Mouse (Mus musculus) spleen, postnatal 36 days (tissue): ENCODE results near the gene Aqp5.

Experiments
- DNase-seq, 2 experiments: peaks; one replicate each; pipeline ENCODE4 v3.0.0; 2022; ENCODE audit warnings: low spot score in 2 of 2, mixed read lengths in 1 of 2

Aqp5 gene

GRCm38 (mm10) chr15:99596056-99596687, 5.6 kb downstream of the Aqp5 start:
- peak; percentile 50 to 56 for DNase-seq

DNA sequence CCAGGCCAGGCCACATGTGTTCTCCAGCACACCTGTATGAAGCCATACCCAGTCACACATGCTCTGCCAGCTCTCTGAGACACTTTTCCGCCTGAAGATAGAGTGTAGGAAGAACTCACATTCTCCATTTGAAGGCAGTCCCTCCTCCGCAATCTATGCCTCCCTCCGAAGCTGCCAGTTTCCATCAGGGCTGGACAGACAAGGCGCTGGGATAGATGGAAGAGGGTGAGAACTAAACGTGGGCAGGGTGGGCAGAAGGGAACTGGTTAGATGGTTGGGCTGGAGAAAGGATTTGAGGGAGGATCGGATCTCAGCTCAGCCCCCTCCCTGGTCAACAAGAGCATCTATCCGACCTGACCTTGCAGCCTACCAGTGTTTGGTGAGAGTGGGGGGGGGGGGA, 6.3 kb downstream of the Aqp5 start:
- DNase-seq: no peak

DNA sequence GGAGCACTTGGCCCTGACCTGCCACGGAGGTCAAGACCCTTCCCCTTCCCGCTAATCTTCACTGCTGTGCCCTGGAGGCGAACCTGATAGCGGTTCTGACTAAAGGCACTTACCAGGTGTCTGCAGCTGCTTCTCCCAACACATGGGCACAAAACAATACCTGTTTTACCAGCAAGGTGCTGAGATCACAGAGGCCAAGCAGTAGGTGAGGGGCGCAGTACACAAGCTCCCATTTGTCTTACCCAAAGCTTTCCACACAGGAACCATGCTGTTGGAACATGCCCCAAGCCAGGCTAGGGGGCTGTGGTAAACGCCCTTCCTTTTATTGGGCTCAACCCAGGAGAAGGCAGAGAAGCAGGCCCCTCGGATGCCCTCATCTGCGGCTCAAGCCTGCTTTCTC, 7.0 kb downstream of the Aqp5 start:
- no peak for DNase-seq

GRCm38 (mm10) chr15:99599245-99600070, 8.9 kb downstream of the Aqp5 start:
- DNase-seq: no peak

DNA sequence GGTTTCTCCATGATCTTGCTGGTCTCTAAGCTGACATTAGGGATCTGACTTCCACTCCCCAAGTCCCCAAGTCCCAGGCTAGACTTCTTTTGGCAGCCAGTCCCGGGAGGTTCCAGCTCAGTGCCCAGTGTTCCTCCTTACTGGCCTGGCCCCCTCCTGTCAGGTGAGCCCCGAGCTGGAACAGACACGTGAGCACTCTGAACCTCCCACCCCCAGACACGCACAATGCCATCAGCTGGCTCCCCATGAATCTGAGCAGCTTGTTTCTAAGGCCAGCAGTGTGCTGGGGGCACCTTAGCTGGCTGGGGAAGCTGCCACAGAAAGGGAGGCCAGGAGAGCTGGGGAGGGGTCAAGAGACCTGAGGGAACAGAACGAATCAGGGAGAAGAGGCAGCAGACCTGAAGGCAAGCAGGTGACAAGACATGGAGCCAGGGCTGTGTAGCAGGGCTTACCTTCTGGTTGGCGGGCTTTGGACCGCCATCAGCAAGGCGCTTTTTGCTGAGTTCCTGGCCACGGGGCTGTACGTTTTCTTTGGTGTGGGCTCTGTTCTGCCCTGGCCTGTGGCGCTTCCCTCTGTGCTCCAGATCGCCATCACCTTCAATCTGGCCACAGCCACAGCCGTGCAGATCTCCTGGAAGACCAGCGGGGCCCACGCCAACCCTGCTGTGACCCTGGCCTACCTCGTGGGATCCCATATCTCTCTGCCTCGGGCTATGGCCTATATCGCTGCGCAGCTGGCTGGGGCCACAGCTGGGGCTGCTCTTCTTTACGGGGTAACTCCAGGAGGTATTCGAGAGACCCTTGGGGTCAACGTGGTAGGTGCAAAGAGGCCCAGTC, 10.6 kb downstream of the Aqp5 start, which contains the start of gene Aqp6:
Gene Aqp6, plus strand, starts transcription at position 415 of the 837 bp plus-strand sequence.
- DNase-seq: no peak

DNA sequence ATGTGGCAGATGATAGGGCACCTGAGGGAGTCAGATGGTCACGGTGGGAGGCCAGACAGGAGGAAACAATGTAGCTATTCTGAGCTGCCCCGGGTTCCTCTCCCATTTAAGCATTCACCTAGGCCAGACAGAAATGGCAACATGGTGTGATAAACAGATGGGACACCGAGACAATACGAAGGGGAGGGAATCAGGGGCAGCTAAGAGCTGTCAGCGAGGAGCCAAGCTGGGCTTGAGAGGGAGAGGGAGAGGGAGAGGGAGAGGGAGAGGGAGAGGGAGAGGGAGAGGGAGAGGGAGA, 11.2 kb downstream of the Aqp5 start:
- no peak for DNase-seq

- DNase-seq: no peak
Observed at GRCm38 (mm10) chr15:99602206-99602820, 11.7 kb downstream of the Aqp5 start.

- DNase-seq: no peak
Observed at GRCm38 (mm10) chr15:99603216-99603615, 12.6 kb downstream of the Aqp5 start.

DNA sequence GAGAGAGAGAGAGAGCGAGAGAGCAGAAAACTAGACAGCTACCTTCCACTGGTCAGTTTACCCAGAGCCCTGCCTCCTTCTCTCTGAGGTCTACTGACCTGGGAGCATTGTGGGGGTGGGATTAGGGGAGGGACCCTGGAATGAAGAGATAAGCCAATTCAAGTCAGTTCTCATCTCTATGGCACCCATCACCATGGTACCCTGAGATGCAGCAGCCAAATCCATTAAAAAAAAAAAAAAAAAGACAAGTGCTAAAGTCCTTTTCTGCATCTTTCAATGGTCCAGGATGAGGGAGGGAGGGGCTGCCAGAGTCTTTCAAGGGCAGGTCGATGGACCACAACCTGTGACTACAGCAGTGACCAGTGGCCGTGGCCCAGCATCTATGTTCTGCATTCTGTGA, 15.0 kb downstream of the Aqp5 start:
- DNase-seq: no peak

- DNase-seq: peak in 1 of 2 experiments; percentile 10
Observed at GRCm38 (mm10) chr15:99606515-99606914, 15.9 kb downstream of the Aqp5 start.

GRCm38 (mm10) chr15:99607388-99608113, 17.0 kb downstream of the Aqp5 start:
- DNase-seq: no peak

DNA sequence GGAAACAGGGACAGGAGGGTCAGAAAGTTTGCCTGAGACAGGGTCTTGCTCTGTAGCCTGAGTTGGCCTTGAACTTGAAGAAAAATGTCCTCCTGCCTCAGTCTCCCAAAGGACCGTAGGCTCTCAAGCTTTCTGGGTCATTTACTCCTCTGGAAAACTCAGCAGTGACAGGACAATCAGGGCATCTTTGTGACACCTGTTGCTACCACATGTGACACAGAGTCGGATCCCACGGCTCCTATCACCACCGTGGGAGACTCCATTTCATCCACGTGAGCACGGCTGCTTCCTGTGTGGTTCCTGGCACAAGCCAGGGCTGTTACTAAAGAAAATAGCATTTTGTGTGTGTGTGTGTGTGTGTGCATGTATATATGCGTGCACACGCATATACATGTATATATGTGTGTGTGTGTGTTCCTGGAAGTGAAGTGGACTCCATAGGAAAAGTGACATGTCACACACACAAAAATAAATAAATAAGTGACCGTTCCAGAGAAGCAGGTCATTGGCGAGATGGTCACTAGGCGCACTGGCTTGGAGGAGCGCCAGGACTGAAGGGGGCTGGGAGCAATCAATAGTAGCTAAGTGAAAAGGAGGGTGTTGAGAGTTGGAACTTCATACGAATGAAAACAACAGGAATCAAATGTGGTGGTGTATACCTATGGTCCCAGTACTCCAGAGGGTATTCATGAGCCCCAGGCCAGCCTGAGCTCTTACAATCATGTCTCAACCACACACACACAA, 18.0 kb downstream of the Aqp5 start:
- DNase-seq: no peak

GRCm38 (mm10) chr15:99611563-99611962, 21.0 kb downstream of the Aqp5 start:
- no peak for DNase-seq

GRCm38 (mm10) chr15:99614273-99614672, 23.7 kb downstream of the Aqp5 start:
- no peak for DNase-seq

GRCm38 (mm10) chr15:99614753-99615152, 24.2 kb downstream of the Aqp5 start:
- DNase-seq: no peak

- DNase-seq: no peak
Observed at GRCm38 (mm10) chr15:99615246-99615645, 24.7 kb downstream of the Aqp5 start.

- DNase-seq: no peak
Observed at GRCm38 (mm10) chr15:99618595-99618994, 28.0 kb downstream of the Aqp5 start.

DNA sequence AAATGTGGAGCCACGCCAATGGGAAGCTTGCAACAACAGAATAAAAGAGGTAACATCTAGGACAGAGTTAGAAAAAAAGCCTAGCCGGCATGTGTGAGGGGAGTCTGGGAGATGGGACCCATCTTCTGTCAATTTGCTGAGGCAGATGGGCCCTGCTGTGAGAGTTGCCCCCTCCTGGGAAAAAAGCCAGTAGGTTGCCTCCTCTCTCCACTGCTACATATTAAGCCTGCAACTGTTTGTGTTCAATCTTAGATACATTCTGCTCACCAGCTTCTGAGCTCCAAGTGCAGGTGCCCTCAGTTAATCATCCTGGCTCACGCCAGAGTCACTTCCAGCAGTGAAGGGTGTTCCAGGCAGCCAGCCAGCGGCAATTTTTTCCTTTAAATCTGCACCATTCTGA, 29.2 kb downstream of the Aqp5 start:
- DNase-seq: no peak

GRCm38 (mm10) chr15:99622063-99622462, 31.5 kb downstream of the Aqp5 start:
- DNase-seq: no peak

DNA sequence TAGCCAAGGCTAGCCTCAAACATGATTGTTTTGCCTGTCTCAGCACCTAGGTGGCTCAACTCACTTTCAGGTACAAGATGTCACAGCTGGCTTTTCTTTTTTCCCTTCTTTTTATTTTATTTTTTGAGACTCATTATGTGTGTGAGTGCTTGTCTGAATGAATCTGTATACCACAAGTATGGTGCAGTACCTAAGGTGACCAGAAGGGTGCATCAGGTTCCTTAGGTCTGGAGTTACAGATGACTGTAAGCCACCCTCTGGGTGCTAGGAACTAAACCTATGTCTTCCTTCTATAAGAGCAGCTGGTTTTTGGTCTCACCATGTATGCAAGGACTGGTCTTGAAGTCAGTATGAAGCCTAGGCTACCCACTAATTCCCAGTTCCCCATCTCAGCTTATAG, 41.0 kb downstream of the Aqp5 start:
- no peak for DNase-seq

- DNase-seq: no peak
Observed at GRCm38 (mm10) chr15:99634702-99635101, 44.1 kb downstream of the Aqp5 start.
